Mouse (Mus musculus): ENCODE results near the gene Aqp2. TPM values are rescaled to one million over a fixed set of nuclear protein-coding genes. Genes with fewer than 3 reads are reported as not detected.

Aqp2 gene
- polyA plus RNA-seq, 1 experiment, result 741 TPM

- H3K36me3 ChIP-seq (ENCODE audit: control insufficient read depth, insufficient read depth, low read length), result no peaks in the 10 kb centered on the region
- H3K4me3 ChIP-seq (ENCODE audit: insufficient read depth, low read depth, low read length), result no peak overlapping the region
Measured at GRCm38 (mm10) chr15:99619821-99620220, 41.0 kb downstream of the Aqp2 start.

GRCm38 (mm10) chr15:99622063-99622462, 43.2 kb downstream of the Aqp2 start:
- Histone ChIP-seq H3K36me3 (ENCODE audit: control insufficient read depth, insufficient read depth, low read length) (no peaks in the 10 kb centered on the region), H3K4me3 (ENCODE audit: insufficient read depth, low read depth, low read length) (no peak overlapping the region), H3K27ac (ENCODE audit: insufficient read depth, low read depth, low read length) (no peak overlapping the region), H3K4me1 (ENCODE audit: control insufficient read depth, insufficient read depth, low read length) (no peaks in the 10 kb centered on the region), H3K27me3 (replicated peaks; ENCODE audit: control insufficient read depth, insufficient read depth, low read length) (no peaks in the 10 kb centered on the region; the same call in 1 of the 2 replicates)
- WGBS, result 93% methylated on average over 11 of the region's 11 CpGs
- no peak for TF ChIP-seq POLR2A (IDR thresholded peaks at IDR 0.05; ENCODE audit: low read depth, low read length)
- no peak for TF ChIP-seq CTCF (conservative IDR thresholded peaks at IDR 0.05; ENCODE audit: insufficient read depth, insufficient read length, low read depth, low read length)
- no peak for DNase-seq

More at GRCm38 (mm10) chr15:99619821-99620220, 41.0 kb downstream of the Aqp2 start:
- no peak for DNase-seq
- TF ChIP-seq POLR2A (IDR thresholded peaks at IDR 0.05; ENCODE audit: low read depth, low read length) (no peak), CTCF (conservative IDR thresholded peaks at IDR 0.05; ENCODE audit: insufficient read depth, insufficient read length, low read depth, low read length) (no peak)
- H3K27me3 ChIP-seq (replicated peaks; ENCODE audit: control insufficient read depth, insufficient read depth, low read length), result no peaks in the 10 kb centered on the region; the same call in 1 of the 2 replicates
- WGBS, result 80% methylated on average over 4 of the region's 4 CpGs
- no peaks in the 10 kb centered on the region for H3K4me1 ChIP-seq (ENCODE audit: control insufficient read depth, insufficient read depth, low read length)
- no peak overlapping the region for H3K27ac ChIP-seq (ENCODE audit: insufficient read depth, low read depth, low read length)

GRCm38 (mm10) chr15:99631618-99632017, 52.8 kb downstream of the Aqp2 start:
- TF ChIP-seq CTCF (conservative IDR thresholded peaks at IDR 0.05; ENCODE audit: insufficient read depth, insufficient read length, low read depth, low read length) (no peak), POLR2A (IDR thresholded peaks at IDR 0.05; ENCODE audit: low read depth, low read length) (no peak)
- H3K4me1 ChIP-seq (ENCODE audit: control insufficient read depth, insufficient read depth, low read length), result no peaks in the 10 kb centered on the region
- no peak for DNase-seq
- no peaks in the 10 kb centered on the region for H3K36me3 ChIP-seq (ENCODE audit: control insufficient read depth, insufficient read depth, low read length)
- H3K4me3 ChIP-seq (ENCODE audit: insufficient read depth, low read depth, low read length), result no peak overlapping the region
- no peak overlapping the region for H3K27ac ChIP-seq (ENCODE audit: insufficient read depth, low read depth, low read length)
- no peaks in the 10 kb centered on the region for H3K27me3 ChIP-seq (replicated peaks; ENCODE audit: control insufficient read depth, insufficient read depth, low read length)

Other genes with a start within 250 kb of the Aqp2 start
- 26.8 and 26.9 TPM in 2 replicates for gene Fmnl3, start 208.6 kb upstream of the Aqp2 start, polyA plus RNA-seq (2012; rRNA removed)
- 2,322 and 2,701 TPM in 2 replicates for gene Tmbim6, start 186.2 kb upstream of the Aqp2 start, polyA plus RNA-seq (2012; rRNA removed)
- gene Nckap5l, start 121.3 kb upstream of the Aqp2 start, polyA plus RNA-seq (2012; rRNA removed), result 3.1 and 3.9 TPM in 2 replicates
- gene Bcdin3d, start 104.3 kb upstream of the Aqp2 start, polyA plus RNA-seq (2012; rRNA removed), result 5.8 and 7.0 TPM in 2 replicates
- gene Faim2, start 50.9 kb upstream of the Aqp2 start, polyA plus RNA-seq (2012; rRNA removed), result 0.43 and 1.3 TPM in 2 replicates
- 0.66 and 1.6 TPM in 2 replicates for gene Aqp5, start 11.7 kb downstream of the Aqp2 start, polyA plus RNA-seq (2012; rRNA removed)
- gene Aqp6, start 22.3 kb downstream of the Aqp2 start, polyA plus RNA-seq (2012; rRNA removed), result 97.9 and 124 TPM in 2 replicates
- gene Racgap1, start 72.6 kb downstream of the Aqp2 start, polyA plus RNA-seq (2012; rRNA removed), result 2.4 and 2.6 TPM in 2 replicates
- gene Asic1, start 91.3 kb downstream of the Aqp2 start, polyA plus RNA-seq (2012; rRNA removed), result 0.34 and 0.37 TPM in 2 replicates
- gene Smarcd1, start 123.1 kb downstream of the Aqp2 start, polyA plus RNA-seq (2012; rRNA removed), result 27.7 and 29.5 TPM in 2 replicates
- gene Gm17349, start 126.4 kb downstream of the Aqp2 start, polyA plus RNA-seq (2012; rRNA removed), result 0.58 TPM in 1 of 2 replicates, not detected in the other
- 427 and 506 TPM in 2 replicates for gene Gpd1, start 138.5 kb downstream of the Aqp2 start, polyA plus RNA-seq (2012; rRNA removed)
- gene Cox14, start 146.6 kb downstream of the Aqp2 start, polyA plus RNA-seq (2012; rRNA removed), result 263 and 269 TPM in 2 replicates
- 28.7 and 31.8 TPM in 2 replicates for gene Cers5, start 193.8 kb downstream of the Aqp2 start, polyA plus RNA-seq (2012; rRNA removed)